Comparison of ENCODE assay signal across 18 mouse cellular contexts in the genomic region with DNA sequence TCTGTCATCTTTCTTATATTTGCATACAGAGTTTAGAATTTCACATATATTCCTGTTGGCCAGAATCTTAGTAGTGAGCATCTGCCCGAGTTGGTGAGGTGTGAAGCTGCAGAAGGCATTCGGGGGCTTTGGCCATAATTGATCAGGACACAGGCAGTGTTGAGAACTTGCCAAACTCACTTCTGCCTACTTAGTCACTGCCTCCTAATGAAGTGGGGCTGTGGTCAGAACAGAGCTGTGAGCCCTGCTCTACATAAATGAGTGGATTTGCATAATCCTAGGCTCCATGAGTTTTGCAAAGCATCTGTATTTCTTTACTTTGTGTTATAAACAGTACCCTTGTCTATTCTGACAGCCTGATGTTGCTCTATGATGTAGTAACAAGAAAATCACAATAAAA.
"Had no signal": no experiment of that assay in that cellular context is flagged by ENCODE, and none has a peak within 500 bp of the region (broad histone marks: within the 10 kb centered on the region; RNA-seq: fewer than 3 reads in every experiment).

No protein-coding gene starts in this region.

- ATAC-seq: liver, embryonic 12.5 days; midbrain, embryonic 16.5 days had no signal

- H3K4me1 ChIP-seq: limb, embryonic 10.5 days; limb, embryonic 13.5 days; lung, embryonic 15.5 days had no signal

- H3K27me3 ChIP-seq: limb, embryonic 13.5 days; liver, embryonic 12.5 days; liver, embryonic 15.5 days; lung, embryonic 15.5 days; megakaryocyte, embryonic 14.5 days; midbrain, embryonic 12.5 days had no signal

- H3K9me3 ChIP-seq: limb, embryonic 10.5 days; limb, embryonic 13.5 days; liver, embryonic 12.5 days; liver, embryonic 15.5 days; lung, embryonic 15.5 days; megakaryocyte, embryonic 14.5 days; midbrain, embryonic 12.5 days had no signal

- H3K4me3 ChIP-seq: layer of hippocampus, adult 2 months; limb, embryonic 10.5 days; limb, embryonic 13.5 days; liver, embryonic 12.5 days; liver, embryonic 15.5 days; lung, embryonic 15.5 days; megakaryocyte, embryonic 14.5 days; midbrain, embryonic 12.5 days had no signal

- H3K9ac ChIP-seq: limb, embryonic 13.5 days; liver, embryonic 12.5 days; liver, embryonic 15.5 days; lung, embryonic 15.5 days; midbrain, embryonic 12.5 days had no signal

- H3K36me3 ChIP-seq: liver, embryonic 15.5 days; lung, embryonic 15.5 days; midbrain, embryonic 12.5 days had no signal

- H3K4me2 ChIP-seq: limb, embryonic 13.5 days; liver, embryonic 12.5 days; liver, embryonic 15.5 days; lung, embryonic 15.5 days; midbrain, embryonic 12.5 days had no signal

- DNase-seq: kidney, postnatal 25 days; layer of hippocampus, adult 9-11 months; liver; lung, adult 18-20 months; lung, postnatal 10 days; lung, postnatal 36 days; thymus, adult 18-20 months; thymus, postnatal 36 days had no signal

- H3K27ac ChIP-seq: kidney, postnatal 0 days; limb, embryonic 10.5 days; limb, embryonic 13.5 days; liver, embryonic 12.5 days; liver, embryonic 15.5 days; lung, embryonic 15.5 days; midbrain, embryonic 12.5 days had no signal
